Mouse (Mus musculus): ENCODE data around the gene Zzef1. TPM values are rescaled to one million over a fixed set of nuclear protein-coding genes. Genes with fewer than 3 reads are reported as not detected.

The Zzef1 gene
- polyA plus RNA-seq, 1 experiment from 2014 or later = 14.2 TPM

- Histone ChIP-seq H3K9ac (replicated peaks) (no peak overlapping the region), H3K36me3 (peaks cover 62% of the 10 kb centered on the region), H3K9me3 (no peaks in the 10 kb centered on the region), H3K27me3 (no peaks in the 10 kb centered on the region), H3K4me3 (replicated peaks) (no peak overlapping the region), H3K4me1 (replicated peaks) (no peaks in the 10 kb centered on the region), H3K27ac (no peak overlapping the region), H3K4me2 (replicated peaks) (no peak overlapping the region)
- 67% methylated on average over 2 of the region's 2 CpGs for WGBS
- no peak for ATAC-seq
Observed at GRCm38 (mm10) chr11:72925067-72925466, 129.0 kb downstream of the Zzef1 start.

GRCm38 (mm10) chr11:72926226-72926890 lies 130.3 kb downstream of the Zzef1 start:
- no peaks in the 10 kb centered on the region for H3K27me3 ChIP-seq
- H3K27ac ChIP-seq = no peak overlapping the region
- no peak overlapping the region for H3K4me2 ChIP-seq (replicated peaks)
- ATAC-seq = peak; percentile 53; the same call in 1 of the 2 replicates
- no peaks in the 10 kb centered on the region for H3K4me1 ChIP-seq (replicated peaks)
- no peaks in the 10 kb centered on the region for H3K9me3 ChIP-seq
- 51% methylated on average over 13 of the region's 13 CpGs for WGBS
- H3K36me3 ChIP-seq = peaks cover 49% of the 10 kb centered on the region
- no peak overlapping the region for H3K4me3 ChIP-seq (replicated peaks)
- H3K9ac ChIP-seq (replicated peaks) = no peak overlapping the region

- H3K4me1 ChIP-seq (replicated peaks) = no peaks in the 10 kb centered on the region
- no peak for ATAC-seq
- no peak overlapping the region for H3K27ac ChIP-seq
- WGBS = 58% methylated on average over 2 of the region's 2 CpGs
- no peaks in the 10 kb centered on the region for H3K27me3 ChIP-seq
- peaks cover 30% of the 10 kb centered on the region for H3K36me3 ChIP-seq
- H3K9me3 ChIP-seq = no peaks in the 10 kb centered on the region
- H3K4me3 ChIP-seq (replicated peaks) = no peak overlapping the region
- no peak overlapping the region for H3K4me2 ChIP-seq (replicated peaks)
- H3K9ac ChIP-seq (replicated peaks) = no peak overlapping the region
Observed at GRCm38 (mm10) chr11:72928516-72928915, 132.5 kb downstream of the Zzef1 start.

- Histone ChIP-seq H3K36me3 (no peaks in the 10 kb centered on the region), H3K9ac (replicated peaks) (no peak overlapping the region), H3K27ac (no peak overlapping the region; the same call in 1 of the 2 replicates), H3K4me2 (replicated peaks) (peak overlapping the region; percentile 42), H3K4me1 (replicated peaks) (peaks cover 8% of the 10 kb centered on the region), H3K4me3 (replicated peaks) (peak overlapping the region; percentile 37), H3K9me3 (no peaks in the 10 kb centered on the region), H3K27me3 (0 out of 2 replicates have a peak, but pooled peaks cover 4% of the 10 kb centered on the region)
- 21% methylated on average over 20 of the region's 20 CpGs for WGBS
- ATAC-seq = peak; percentile 66
Observed at GRCm38 (mm10) chr11:72940208-72941143, 144.4 kb downstream of the Zzef1 start.

- ATAC-seq = no peak
- Histone ChIP-seq H3K4me1 (replicated peaks) (peaks cover 6% of the 10 kb centered on the region), H3K9ac (replicated peaks) (no peak overlapping the region), H3K27ac (no peak overlapping the region), H3K27me3 (0 out of 2 replicates have a peak, but pooled peaks cover 7% of the 10 kb centered on the region), H3K4me2 (replicated peaks) (no peak overlapping the region), H3K36me3 (no peaks in the 10 kb centered on the region), H3K9me3 (no peaks in the 10 kb centered on the region), H3K4me3 (replicated peaks) (no peak overlapping the region)
- WGBS = 58% methylated on average over 7 of the region's 7 CpGs
Observed at GRCm38 (mm10) chr11:72944996-72945793, 149.2 kb downstream of the Zzef1 start.

- Histone ChIP-seq H3K27ac (no peak overlapping the region), H3K4me3 (replicated peaks) (no peak overlapping the region), H3K4me1 (replicated peaks) (no peaks in the 10 kb centered on the region), H3K27me3 (0 out of 2 replicates have a peak, but pooled peaks cover 7% of the 10 kb centered on the region), H3K9ac (replicated peaks) (no peak overlapping the region), H3K9me3 (no peaks in the 10 kb centered on the region), H3K4me2 (replicated peaks) (no peak overlapping the region), H3K36me3 (no peaks in the 10 kb centered on the region)
- WGBS = 72% methylated on average over 6 of the region's 6 CpGs
- ATAC-seq = no peak
Observed at GRCm38 (mm10) chr11:72945875-72946559, 150.0 kb downstream of the Zzef1 start.

- Histone ChIP-seq H3K27ac (no peak overlapping the region), H3K9me3 (no peaks in the 10 kb centered on the region), H3K36me3 (no peaks in the 10 kb centered on the region), H3K4me1 (replicated peaks) (no peaks in the 10 kb centered on the region), H3K9ac (replicated peaks) (no peak overlapping the region), H3K4me2 (replicated peaks) (no peak overlapping the region), H3K27me3 (0 out of 2 replicates have a peak, but pooled peaks cover 7% of the 10 kb centered on the region), H3K4me3 (replicated peaks) (no peak overlapping the region)
- no peak for ATAC-seq
- WGBS = 59% methylated on average over 6 of the region's 6 CpGs
Observed at GRCm38 (mm10) chr11:72946560-72947119, 150.6 kb downstream of the Zzef1 start.

GRCm38 (mm10) chr11:72947840-72948239 lies 151.8 kb downstream of the Zzef1 start:
- 48% methylated on average over 11 of the region's 11 CpGs for WGBS
- Histone ChIP-seq H3K4me3 (replicated peaks) (no peak overlapping the region), H3K4me1 (replicated peaks) (no peaks in the 10 kb centered on the region), H3K27me3 (0 out of 2 replicates have a peak, but pooled peaks cover 7% of the 10 kb centered on the region), H3K4me2 (replicated peaks) (no peak overlapping the region), H3K27ac (no peak overlapping the region), H3K9me3 (no peaks in the 10 kb centered on the region), H3K9ac (replicated peaks) (no peak overlapping the region), H3K36me3 (no peaks in the 10 kb centered on the region)
- no peak for ATAC-seq

- Histone ChIP-seq H3K9me3 (no peaks in the 10 kb centered on the region), H3K27me3 (0 out of 2 replicates have a peak, but pooled peaks cover 4% of the 10 kb centered on the region), H3K4me1 (replicated peaks) (no peaks in the 10 kb centered on the region), H3K4me2 (replicated peaks) (no peak overlapping the region), H3K9ac (replicated peaks) (no peak overlapping the region), H3K4me3 (replicated peaks) (no peak overlapping the region), H3K27ac (no peak overlapping the region), H3K36me3 (no peaks in the 10 kb centered on the region)
- 77% methylated on average over 7 of the region's 7 CpGs for WGBS
- ATAC-seq = no peak
Observed at GRCm38 (mm10) chr11:72948254-72948653, 152.2 kb downstream of the Zzef1 start.

- H3K36me3 ChIP-seq = no peaks in the 10 kb centered on the region
- no peak for ATAC-seq
- WGBS = 74% methylated on average over 22 of the region's 22 CpGs
Observed at GRCm38 (mm10) chr11:72951137-72952000, 155.3 kb downstream of the Zzef1 start.

More at GRCm38 (mm10) chr11:72951137-72952000, 155.3 kb downstream of the Zzef1 start:
- Histone ChIP-seq H3K9me3 (no peaks in the 10 kb centered on the region), H3K9ac (replicated peaks) (no peak overlapping the region), H3K4me1 (replicated peaks) (no peaks in the 10 kb centered on the region), H3K27ac (no peak overlapping the region), H3K4me3 (replicated peaks) (no peak overlapping the region), H3K4me2 (replicated peaks) (no peak overlapping the region), H3K27me3 (0 out of 2 replicates have a peak, but pooled peaks cover 2% of the 10 kb centered on the region)

Measured in midbrain, embryonic 13.5 days (tissue).